Mouse (Mus musculus): ENCODE measurements around the gene Nelfe. TPM values are rescaled to one million over a fixed set of nuclear protein-coding genes. Genes with fewer than 3 reads are reported as not detected.

Nelfe gene
- total and polyA plus RNA-seq, 3 experiments, result 38.7 to 159 (median 60.0) TPM

- Histone ChIP-seq H3K36me3 (replicated peaks in 1 of 2; ENCODE audit: control insufficient read depth in 1 of 2, insufficient read depth in 1 of 2, low read length in 1 of 2) (peaks cover 49 to 73% of the 10 kb centered on the region in 2 experiments), H3K27ac (ENCODE audit: insufficient read depth, low read depth) (no peak overlapping the region), H3K27me3 (replicated peaks) (no peaks in the 10 kb centered on the region), H3K79me2 (replicated peaks; ENCODE audit: control insufficient read depth, extremely low read depth, insufficient read depth, poor library complexity, severe bottlenecking) (peaks cover 3% of the 10 kb centered on the region; the same call in 1 of the 2 replicates), H3K4me3 (replicated peaks in 1 of 3; ENCODE audit: low read depth in 2 of 3, low read length in 2 of 3, poor library complexity in 1 of 3) (no peak overlapping the region), H3K9me3 (replicated peaks; ENCODE audit: low read length) (no peaks in the 10 kb centered on the region), H3K4me2 (ENCODE audit: insufficient read depth, low read depth, poor library complexity, severe bottlenecking) (no peak overlapping the region), H3K9ac (ENCODE audit: insufficient read depth, low read depth) (no peak overlapping the region), H3K4me1 (ENCODE audit: control insufficient read depth in 1 of 2, insufficient read depth in 2 of 2) (peaks cover 7 to 28% of the 10 kb centered on the region in 2 experiments; a peak in 3 of 4 replicates)
- TF ChIP-seq ZNF384 (IDR thresholded peaks at IDR 0.05; ENCODE audit: low read depth, low read length) (no peak), ETS1 (conservative IDR thresholded peaks at IDR 0.05; ENCODE audit: low read depth, low read length) (no peak), ZMIZ1 (IDR thresholded peaks at IDR 0.05; ENCODE audit: low read depth, low read length) (no peak), MXI1 (IDR thresholded peaks at IDR 0.05; ENCODE audit: low read depth, low read length) (no peak), CHD2 (IDR thresholded peaks at IDR 0.05; ENCODE audit: low read length) (no peak), MAZ (IDR thresholded peaks at IDR 0.05; ENCODE audit: low read depth, low read length) (no peak), USF2 (conservative IDR thresholded peaks at IDR 0.05; ENCODE audit: low read depth, low read length) (no peak), CHD1 (IDR thresholded peaks at IDR 0.05; ENCODE audit: low read depth, low read length) (no peak), GABPA (IDR thresholded peaks at IDR 0.05; ENCODE audit: insufficient replicate concordance, low read depth, low read length) (no peak), CTCF (conservative IDR thresholded peaks at IDR 0.05 in 1 of 2, IDR thresholded peaks at IDR 0.05 in 1 of 2; ENCODE audit: low read depth in 2 of 2, low read length in 2 of 2) (no peak), MAFK (IDR thresholded peaks at IDR 0.05; ENCODE audit: insufficient replicate concordance, low read length) (no peak)
- dilution Hi-C loops (cut with MboI; ENCODE audit: extremely low pct_ligation_motif_present, extremely low pct_unique_long_range_greater_than_20kb, low sequenced_read_pairs) (no loop called here), in situ Hi-C loops (cut with MboI; ENCODE audit: low pct_ligation_motif_present, low pct_unique_long_range_greater_than_20kb, low sequenced_read_pairs) (no loop called here)
- DNase-seq (ENCODE audit: extremely low read depth), result no peak
Observed at GRCm38 (mm10) chr17:34838785-34839184, 11.4 kb upstream of the Nelfe start.

- in situ Hi-C loops (cut with MboI; ENCODE audit: low pct_ligation_motif_present, low pct_unique_long_range_greater_than_20kb, low sequenced_read_pairs), result no loop called here
- H3K27ac ChIP-seq (ENCODE audit: insufficient read depth, low read depth), result no peak overlapping the region
- peaks cover 67 to 81% of the 10 kb centered on the region in 2 experiments for H3K36me3 ChIP-seq (replicated peaks in 1 of 2; ENCODE audit: control insufficient read depth in 1 of 2, insufficient read depth in 1 of 2, low read length in 1 of 2)
Observed at GRCm38 (mm10) chr17:34840736-34841307, 9.4 kb upstream of the Nelfe start.

More at GRCm38 (mm10) chr17:34840736-34841307, 9.4 kb upstream of the Nelfe start:
- H3K9me3 ChIP-seq (replicated peaks; ENCODE audit: low read length), result no peaks in the 10 kb centered on the region
- dilution Hi-C loops (cut with MboI; ENCODE audit: extremely low pct_ligation_motif_present, extremely low pct_unique_long_range_greater_than_20kb, low sequenced_read_pairs), result no loop called here
- no peak overlapping the region for H3K4me3 ChIP-seq (replicated peaks in 1 of 3; ENCODE audit: low read depth in 2 of 3, low read length in 2 of 3, poor library complexity in 1 of 3)
- TF ChIP-seq RCOR1 (conservative IDR thresholded peaks at IDR 0.05; ENCODE audit: low read depth, low read length) (no peak), MXI1 (IDR thresholded peaks at IDR 0.05; ENCODE audit: low read depth, low read length) (no peak), JUN (IDR thresholded peaks at IDR 0.05; ENCODE audit: insufficient read depth, low read depth, low read length) (no peak), UBTF (IDR thresholded peaks at IDR 0.05; ENCODE audit: low read depth, low read length) (no peak), BHLHE40 (IDR thresholded peaks at IDR 0.05; ENCODE audit: low read depth, low read length) (no peak), TCF12 (IDR thresholded peaks at IDR 0.05; ENCODE audit: low read depth, low read length) (no peak), NRF1 (IDR thresholded peaks at IDR 0.05; ENCODE audit: low read depth, low read length) (no peak), PAX5 (IDR thresholded peaks at IDR 0.05; ENCODE audit: low read length) (no peak)
- H3K27me3 ChIP-seq (replicated peaks), result no peaks in the 10 kb centered on the region
- no peak overlapping the region for H3K4me2 ChIP-seq (ENCODE audit: insufficient read depth, low read depth, poor library complexity, severe bottlenecking)
- no peak overlapping the region for H3K9ac ChIP-seq (ENCODE audit: insufficient read depth, low read depth)
- peaks cover 6 to 19% of the 10 kb centered on the region in 2 experiments; a peak in 3 of 4 replicates for H3K4me1 ChIP-seq (ENCODE audit: control insufficient read depth in 1 of 2, insufficient read depth in 2 of 2)
- DNase-seq (ENCODE audit: extremely low read depth), result no peak
- H3K79me2 ChIP-seq (replicated peaks; ENCODE audit: control insufficient read depth, extremely low read depth, insufficient read depth, poor library complexity, severe bottlenecking), result 0 out of 2 replicates have a peak, but pooled peaks cover 3% of the 10 kb centered on the region

Measured in CH12.LX (cell line).